Mouse (Mus musculus): ENCODE measurements around the gene Mapk8ip3. TPM values are rescaled to one million over a fixed set of nuclear protein-coding genes. Genes with fewer than 3 reads are reported as not detected.
A peak's percentile ranks its signal among the peaks of the same experiment; 100 is the strongest.

The Mapk8ip3 gene
- total RNA-seq, 2 experiments from 2014 or later, result 66.2 to 70.4 TPM

- intact Hi-C loops (cut with DNase I), result no loop called here
These were observed 80.2 kb downstream of the Mapk8ip3 start for GRCm38 (mm10) chr17:24856589-24856988.

GRCm38 (mm10) chr17:24855838-24856464 is 80.8 kb downstream of the Mapk8ip3 start:
- no peak for DNase-seq

More at GRCm38 (mm10) chr17:24856589-24856988, 80.2 kb downstream of the Mapk8ip3 start:
- no peak for DNase-seq

DNA sequence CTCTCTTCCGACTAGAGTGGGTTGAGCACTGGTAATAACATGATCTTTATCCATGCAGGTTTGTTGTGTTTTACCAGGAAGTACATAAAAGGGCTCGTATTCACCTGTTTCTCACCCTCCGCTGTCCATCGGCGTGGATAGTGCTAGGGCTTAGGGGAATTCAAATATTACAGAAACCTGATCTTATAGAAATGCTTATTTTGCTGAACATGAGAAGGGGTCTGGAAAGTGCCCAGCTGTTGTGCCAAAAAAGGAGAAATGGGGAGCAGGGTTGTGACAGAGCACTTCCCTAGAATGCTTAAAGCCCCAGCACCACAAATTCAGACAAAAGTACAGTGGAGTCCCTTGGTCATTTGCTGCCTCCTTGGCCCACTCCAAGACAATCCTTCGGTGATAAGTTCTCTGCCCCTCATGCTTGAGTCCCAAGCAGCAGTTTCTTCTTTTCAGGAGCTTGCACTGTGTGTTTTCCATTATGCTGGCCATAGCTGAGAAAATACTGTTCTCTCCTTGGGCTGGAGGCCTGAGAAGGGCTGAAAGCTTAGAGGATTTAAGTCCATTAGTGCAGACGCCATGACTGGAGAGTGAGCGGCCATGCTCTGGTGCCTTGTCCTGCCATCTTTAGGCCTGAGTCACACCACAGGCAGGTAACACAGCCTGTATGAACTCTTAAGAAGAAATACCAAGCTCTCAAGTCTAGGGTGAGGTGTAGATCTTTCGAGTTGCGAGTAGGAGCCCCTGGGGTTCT is 85.2 kb downstream of the Mapk8ip3 start:
- no peak for DNase-seq
- intact Hi-C loops (cut with DNase I), result no loop called here

More at GRCm38 (mm10) chr17:24855838-24856464, 80.8 kb downstream of the Mapk8ip3 start:
- intact Hi-C loops (cut with DNase I), result no loop called here

DNA sequence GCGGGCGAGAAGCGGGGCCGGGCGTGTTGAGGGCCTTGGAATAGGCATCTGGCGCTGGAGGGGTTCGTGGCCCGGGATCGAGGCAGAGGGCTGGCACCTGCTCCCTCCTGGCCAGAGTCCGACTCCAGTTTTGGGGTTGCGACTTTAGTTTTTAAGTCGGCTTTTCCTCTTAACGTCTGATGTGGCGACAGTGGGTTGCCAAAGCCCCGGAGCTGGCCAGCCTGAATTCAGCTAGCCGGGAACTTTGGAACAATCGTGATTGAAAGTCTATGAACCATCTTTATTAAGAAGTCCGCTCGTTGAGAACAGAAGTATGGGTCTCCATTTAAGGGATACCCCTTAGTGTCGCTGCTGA is 86.0 kb downstream of the Mapk8ip3 start:
- intact Hi-C loops (cut with DNase I), result no loop called here
- no peak for DNase-seq

DNA sequence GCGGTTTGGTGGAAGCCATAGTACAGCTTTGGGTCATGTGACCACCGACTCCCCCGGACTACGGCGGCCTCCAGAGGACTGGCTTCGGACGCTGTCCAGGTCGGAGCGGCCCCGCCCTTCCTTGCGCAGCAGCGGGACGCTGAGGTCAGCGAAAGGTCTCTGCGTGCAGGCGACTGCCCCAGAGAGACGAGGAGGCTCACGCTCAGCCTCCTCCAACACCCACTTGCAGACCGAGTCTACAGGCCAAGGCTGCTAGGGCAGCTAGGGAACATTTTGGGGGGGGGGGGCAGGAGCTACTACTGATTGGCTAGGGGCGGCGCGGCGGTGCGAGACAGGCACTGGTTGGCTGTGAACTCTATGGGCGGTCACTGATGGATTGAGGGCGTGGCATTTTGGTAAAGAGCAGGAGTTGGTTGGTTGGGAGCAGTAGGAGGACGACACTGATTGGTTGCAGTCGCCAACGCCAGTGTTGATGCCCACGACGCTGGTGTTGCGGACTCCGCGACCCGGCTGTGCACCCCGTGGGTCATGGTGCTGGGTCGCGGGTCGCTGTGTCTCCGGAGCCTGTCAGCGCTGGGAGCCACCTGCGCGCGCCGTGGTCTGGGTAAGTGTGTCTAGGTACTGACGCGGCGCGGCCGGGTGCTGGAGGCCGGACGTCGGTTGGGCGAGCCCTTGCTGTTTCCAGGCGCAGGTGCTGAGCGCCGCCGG is 86.6 kb downstream of the Mapk8ip3 start, which contains the start of gene Fahd1:
Gene Fahd1 (minus strand): TSS at position 300 of the 708 bp plus-strand sequence.
- peak; percentile 91 to 94 for DNase-seq
- intact Hi-C loops (cut with DNase I), result no loop called here

GRCm38 (mm10) chr17:24849733-24850064 is 87.1 kb downstream of the Mapk8ip3 start:
- intact Hi-C loops (cut with DNase I), result no loop called here

DNA sequence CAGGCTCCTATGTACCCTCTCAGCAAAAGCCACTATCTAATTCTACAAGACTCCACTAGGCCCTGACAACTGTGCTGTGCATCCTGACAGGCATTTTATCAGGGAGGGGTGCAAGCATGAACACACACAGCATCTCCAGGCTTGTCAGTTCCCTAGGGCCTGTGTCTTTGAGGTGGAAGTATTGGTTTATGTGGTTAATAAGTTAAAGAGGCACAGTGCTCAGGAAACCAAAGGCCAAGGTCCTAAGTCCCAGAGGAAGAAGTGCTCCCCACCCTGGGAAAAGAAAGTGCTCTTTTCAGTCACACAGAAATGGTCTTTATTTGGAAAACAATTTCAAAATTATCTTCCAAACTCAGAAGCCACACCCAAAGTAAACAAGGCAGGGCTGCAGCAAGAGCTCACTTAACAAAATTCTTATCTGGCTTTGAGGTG is 88.2 kb downstream of the Mapk8ip3 start:
- intact Hi-C loops (cut with DNase I), result no loop called here
- DNase-seq, result no peak

More at GRCm38 (mm10) chr17:24849733-24850064, 87.1 kb downstream of the Mapk8ip3 start:
- DNase-seq, result no peak

DNA sequence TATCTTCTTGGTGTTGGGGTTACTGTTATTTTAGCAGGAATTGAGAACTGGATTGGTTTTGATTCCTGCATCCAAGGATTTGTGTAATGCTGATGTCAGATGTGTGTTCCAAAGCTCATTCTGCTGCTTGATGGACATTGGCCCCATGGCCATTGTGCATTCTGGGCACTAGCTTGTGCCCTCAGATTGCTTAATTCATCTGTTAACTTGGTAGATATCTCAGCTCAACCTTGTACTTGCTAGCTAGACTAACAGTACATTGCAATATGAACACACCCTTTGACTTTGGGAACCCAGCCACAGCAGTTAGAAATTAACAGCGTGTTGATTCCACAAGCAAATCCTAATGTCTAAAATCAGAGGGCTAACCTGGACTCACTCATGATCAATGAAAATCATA is 89.4 kb downstream of the Mapk8ip3 start:
- no peak for DNase-seq
- intact Hi-C loops (cut with DNase I), result no loop called here

GRCm38 (mm10) chr17:24844525-24844924 is 92.3 kb downstream of the Mapk8ip3 start:
- intact Hi-C loops (cut with DNase I), result no loop called here
- no peak for DNase-seq

GRCm38 (mm10) chr17:24842631-24843030 is 94.1 kb downstream of the Mapk8ip3 start:
- intact Hi-C loops (cut with DNase I), result no loop called here
- no peak for DNase-seq

Other genes starting within 250 kb of the Mapk8ip3 start
- under 1 TPM in 1 of 2 experiments, not detected in 1; 0.12 TPM for gene Syngr3, start 247.0 kb downstream of the Mapk8ip3 start, total RNA-seq (2021)
- gene Gfer, start 240.8 kb downstream of the Mapk8ip3 start, total RNA-seq (2021), result 10 to 100 TPM; 15.9 to 16.2 TPM
- 1 to 10 TPM in 1 of 2 experiments, under 1 TPM in 1; 0.96 to 1.0 TPM for gene Noxo1, start 240.7 kb downstream of the Mapk8ip3 start, total RNA-seq (2021)
- 10 to 100 TPM; 16.8 to 19.5 TPM for gene Tbl3, start 229.3 kb downstream of the Mapk8ip3 start, total RNA-seq (2021)
- gene Rnf151, start 218.9 kb downstream of the Mapk8ip3 start, total RNA-seq (2021), result not detected
- gene Rps2, start 218.9 kb downstream of the Mapk8ip3 start, total RNA-seq (2021), result 100 to 1,000 TPM; 673 to 751 TPM
- 100 to 1,000 TPM; 939 to 954 TPM for gene Ndufb10, start 212.5 kb downstream of the Mapk8ip3 start, total RNA-seq (2021)
- gene Rpl3l, start 209.2 kb downstream of the Mapk8ip3 start, total RNA-seq (2021), result 100 to 1,000 TPM; 186 to 197 TPM
- gene Msrb1, start 200.3 kb downstream of the Mapk8ip3 start, total RNA-seq (2021), result 100 to 1,000 TPM; 214 TPM
- under 1 TPM in 1 of 2 experiments, not detected in 1; 0.29 TPM for gene Hs3st6, start 184.0 kb downstream of the Mapk8ip3 start, total RNA-seq (2021)
- gene Meiob, start 132.7 kb downstream of the Mapk8ip3 start, total RNA-seq (2021), result not detected
- 100 to 1,000 TPM; 109 to 122 TPM for gene Hagh, start 96.8 kb downstream of the Mapk8ip3 start, total RNA-seq (2021)
- gene Fahd1, start 86.6 kb downstream of the Mapk8ip3 start, total RNA-seq (2021), result 10 to 100 TPM; 70.8 to 78.1 TPM
- 1 to 10 TPM; 8.3 to 8.4 TPM for gene Igfals, start 71.0 kb downstream of the Mapk8ip3 start, total RNA-seq (2021)
- gene Nubp2, start 50.6 kb downstream of the Mapk8ip3 start, total RNA-seq (2021), result 10 to 100 TPM; 19.9 to 21.8 TPM
- gene Spsb3, start 50.3 kb downstream of the Mapk8ip3 start, total RNA-seq (2021), result 10 to 100 TPM; 32.4 to 39.3 TPM
- gene Eme2, start 41.9 kb downstream of the Mapk8ip3 start, total RNA-seq (2021), result 10 to 100 TPM; 17.5 to 17.9 TPM
- 100 to 1,000 TPM; 108 to 115 TPM for gene Mrps34, start 41.9 kb downstream of the Mapk8ip3 start, total RNA-seq (2021)
- 10 to 100 TPM; 41.5 to 43.7 TPM for gene Nme3, start 40.5 kb downstream of the Mapk8ip3 start, total RNA-seq (2021)
- gene Jpt2, start 23.7 kb upstream of the Mapk8ip3 start, total RNA-seq (2021), result 10 to 100 TPM in 1 of 2 experiments, 1 to 10 TPM in 1; 7.5 to 11.1 TPM
- 10 to 100 TPM; 14.5 to 14.6 TPM for gene Cramp1l, start 78.8 kb upstream of the Mapk8ip3 start, total RNA-seq (2021)
- 1 to 10 TPM; 6.3 to 7.3 TPM for gene Ift140, start 79.1 kb upstream of the Mapk8ip3 start, total RNA-seq (2021)
- gene Tmem204, start 146.6 kb upstream of the Mapk8ip3 start, total RNA-seq (2021), result 10 to 100 TPM; 35.5 to 39.1 TPM
- 10 to 100 TPM; 11.2 to 13.3 TPM for gene Telo2, start 179.0 kb upstream of the Mapk8ip3 start, total RNA-seq (2021)
- gene Ptx4, start 183.8 kb upstream of the Mapk8ip3 start, total RNA-seq (2021), result 1 to 10 TPM; 4.6 to 7.2 TPM
- 10 to 100 TPM; 27.5 to 28.9 TPM for gene Clcn7, start 196.4 kb upstream of the Mapk8ip3 start, total RNA-seq (2021)
- gene Ccdc154, start 225.5 kb upstream of the Mapk8ip3 start, total RNA-seq (2021), result not detected
- not detected for gene Gm38655, start 238.5 kb upstream of the Mapk8ip3 start, total RNA-seq (2021)
- 10 to 100 TPM; 19.2 to 22.0 TPM for gene BC003965, start 247.6 kb upstream of the Mapk8ip3 start, total RNA-seq (2021)